Mouse (Mus musculus) embryonic fibroblast, embryonic 13.5 days (primary cell): ENCODE results near the gene Ebf4. TPM values are rescaled to one million over a fixed set of nuclear protein-coding genes. Genes with fewer than 3 reads are reported as not detected.

Source experiments
- H3K27ac ChIP-seq: 2 replicates; pipeline ENCODE4 v1.5.1; 2012; ENCODE audit warnings: low read length, control low read depth, inconsistent platforms; ENCODE audit not compliant: insufficient read depth
- H3K4me1 ChIP-seq: 2 replicates; pipeline ENCODE4 v1.6.1; 2011; ENCODE audit warnings: low read length; ENCODE audit not compliant: control insufficient read depth, insufficient read depth
- H3K4me3 ChIP-seq: 2 replicates; pipeline ENCODE4 v1.5.1; 2011; ENCODE audit warnings: mild to moderate bottlenecking, control low read depth, low read length; ENCODE audit not compliant: insufficient read depth
- CTCF ChIP-seq: IDR thresholded peaks from 2 replicates; pipeline ENCODE4 v1.5.1; 2011; ENCODE audit warnings: mild to moderate bottlenecking, control low read depth, low read length, moderate library complexity, borderline replicate concordance; ENCODE audit not compliant: insufficient read depth
- POLR2A ChIP-seq: IDR thresholded peaks from 2 replicates; pipeline ENCODE4 v1.6.1; 2011; ENCODE audit warnings: low read depth, mild to moderate bottlenecking, control low read depth, low read length, moderate library complexity
- polyA plus RNA-seq: library from polyadenylated mRNA; stranded (reverse); fragments of >200 nt; gene quantifications from 2 replicates; pipeline ENCODE4 v1.2.4, GENCODE M21; 2011; ENCODE audit warnings: low read depth; ENCODE audit not compliant: missing spikeins, insufficient read length

Ebf4 gene
- polyA plus RNA-seq, 1 experiment: 4.1 TPM

- H3K27ac ChIP-seq: no peak overlapping the region
- no peak overlapping the region for H3K4me3 ChIP-seq
- TF ChIP-seq POLR2A (no peak), CTCF (no peak)
- H3K4me1 ChIP-seq: peaks cover 2% of the 10 kb centered on the region; the same call in 1 of the 2 replicates
These were observed 106.9 kb downstream of the Ebf4 start for GRCm38 (mm10) chr2:130401891-130402290.

- Histone ChIP-seq H3K27ac (no peak within 1 kb of the TSS), H3K4me1 (no peaks in the 10 kb centered on the region), H3K4me3 (no peak within 1 kb of the TSS)
- TF ChIP-seq POLR2A (no peak), CTCF (no peak)
These were observed 110.0 kb downstream of the Ebf4 start, which contains the start of the genes Gm28372 and 1700020A23Rik for GRCm38 (mm10) chr2:130404939-130405338. Gene Gm28372, plus strand, starts transcription at chr2:130405239. Gene 1700020A23Rik, plus strand, starts transcription at chr2:130405259.

DNA sequence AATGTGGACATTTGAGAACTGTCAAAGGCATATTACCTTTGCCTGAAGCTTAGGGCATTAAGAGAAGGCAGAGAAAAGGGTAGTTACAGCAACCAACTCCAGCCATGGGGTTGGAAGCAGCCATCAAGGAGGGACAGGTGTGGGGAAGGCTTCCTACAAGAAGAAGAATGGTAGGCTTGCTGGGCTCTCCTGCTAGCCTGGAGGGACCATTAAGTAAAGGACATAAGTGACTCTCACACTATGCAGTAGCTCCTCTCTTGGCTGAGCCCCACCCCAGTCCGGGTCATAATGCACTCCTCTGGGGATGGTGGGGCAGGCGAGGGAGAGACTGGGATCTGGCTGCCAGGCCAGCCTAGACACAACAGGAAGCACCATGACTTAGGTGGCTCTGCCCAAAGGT lies 111.2 kb downstream of the Ebf4 start, which contains the start of gene Tmem239:
Tmem239 (plus strand) TSS at position 301 of the 400 bp plus-strand sequence.
- no peak within 1 kb of the TSS for H3K27ac ChIP-seq
- TF ChIP-seq POLR2A (no peak), CTCF (no peak)
- no peak within 1 kb of the TSS for H3K4me3 ChIP-seq
- peaks cover under 1% of the 10 kb centered on the region; the same call in 1 of the 2 replicates for H3K4me1 ChIP-seq

DNA sequence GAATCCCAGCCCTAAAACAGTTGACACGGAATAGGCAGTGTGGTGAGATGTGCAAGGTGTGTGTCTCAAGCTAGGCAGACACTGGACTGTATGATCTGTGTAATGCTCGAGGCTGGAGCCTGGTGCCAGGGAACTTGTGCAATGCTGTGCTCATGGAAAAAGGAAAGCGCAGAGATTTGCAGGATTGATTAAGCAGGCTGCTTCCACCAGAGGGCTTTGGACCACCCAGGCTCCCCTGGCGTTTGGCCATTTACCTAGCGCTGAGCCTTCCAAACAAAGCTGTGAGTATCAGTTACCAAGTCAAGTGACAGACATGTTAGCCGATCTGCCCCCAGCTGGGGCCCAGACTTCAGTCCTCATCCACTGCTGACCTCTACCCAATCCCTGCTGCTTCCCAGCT lies 113.2 kb downstream of the Ebf4 start:
- Histone ChIP-seq H3K4me1 (peaks cover 4% of the 10 kb centered on the region; the same call in 1 of the 2 replicates), H3K4me3 (no peak overlapping the region), H3K27ac (no peak overlapping the region)
- TF ChIP-seq CTCF (no peak), POLR2A (no peak)

DNA sequence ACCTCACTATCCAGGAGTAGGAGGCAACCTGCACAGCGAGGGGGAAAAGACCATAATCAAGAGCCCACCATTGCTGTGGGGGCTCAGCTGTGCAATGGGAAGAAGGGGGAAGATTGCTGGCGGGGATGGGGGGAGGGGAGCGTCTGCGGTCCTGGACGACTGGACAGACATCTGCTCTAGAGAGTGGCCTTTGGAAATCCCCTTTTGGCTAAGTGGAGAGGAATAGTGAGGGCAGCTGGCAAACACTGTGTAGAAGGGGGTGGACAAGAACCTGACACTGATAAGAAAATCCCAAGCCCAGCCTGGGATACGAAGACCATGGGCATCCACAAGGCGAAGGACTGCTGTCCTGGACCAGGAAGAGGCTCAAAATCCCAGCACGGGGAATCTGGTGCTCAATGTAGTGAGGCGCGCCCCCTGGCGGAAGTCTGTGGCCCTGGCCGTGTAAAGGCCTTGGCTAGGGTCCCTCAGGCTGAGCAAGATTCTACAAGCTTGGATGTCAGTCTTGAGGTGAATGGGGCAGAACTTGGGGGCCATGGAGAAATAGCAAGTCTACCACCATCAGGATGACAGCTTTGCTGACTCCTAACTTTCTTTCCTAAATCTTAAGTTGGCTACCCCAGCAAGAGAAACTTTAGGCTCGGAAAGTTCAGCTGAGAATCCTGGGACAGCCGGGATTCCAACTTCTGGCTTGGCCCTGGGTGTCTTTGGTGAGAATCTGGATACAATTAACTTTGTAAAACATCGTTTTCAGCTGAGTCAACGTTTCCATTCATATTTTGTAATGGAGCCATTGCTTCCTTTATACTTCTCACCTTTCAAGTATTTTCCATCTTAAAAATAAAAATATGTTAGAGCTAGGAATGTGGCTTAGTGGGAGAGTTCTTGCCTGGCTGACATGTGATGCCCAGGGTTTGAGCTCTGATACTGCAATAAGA lies 116.9 kb downstream of the Ebf4 start:
- Histone ChIP-seq H3K27ac (peak overlapping the region; percentile 96), H3K4me3 (no peak overlapping the region), H3K4me1 (peaks cover 4% of the 10 kb centered on the region; the same call in 1 of the 2 replicates)
- TF ChIP-seq CTCF (peak; percentile 66), POLR2A (no peak)

GRCm38 (mm10) chr2:130412775-130413174 lies 117.8 kb downstream of the Ebf4 start:
- TF ChIP-seq POLR2A (no peak), CTCF (no peak)
- H3K4me3 ChIP-seq: no peak overlapping the region
- peaks cover 4% of the 10 kb centered on the region; the same call in 1 of the 2 replicates for H3K4me1 ChIP-seq
- H3K27ac ChIP-seq: peak overlapping the region; percentile 78

GRCm38 (mm10) chr2:130414094-130414856 lies 119.3 kb downstream of the Ebf4 start:
- Histone ChIP-seq H3K4me3 (no peak overlapping the region), H3K4me1 (peaks cover 4% of the 10 kb centered on the region; the same call in 1 of the 2 replicates), H3K27ac (no peak overlapping the region)
- TF ChIP-seq CTCF (no peak), POLR2A (no peak)

Other genes with a start within 250 kb of the Ebf4 start
- not detected in 2 replicates for gene Tgm6, start 182.8 kb upstream of the Ebf4 start, polyA plus RNA-seq
- 115 and 128 TPM in 2 replicates for gene Snrpb, start 115.8 kb upstream of the Ebf4 start, polyA plus RNA-seq
- gene Tmc2, start 100.0 kb upstream of the Ebf4 start, polyA plus RNA-seq: not detected in 2 replicates
- 163 and 172 TPM in 2 replicates for gene Nop56, start 20.7 kb upstream of the Ebf4 start, polyA plus RNA-seq
- gene Idh3b, start 10.6 kb upstream of the Ebf4 start, polyA plus RNA-seq: 143 and 156 TPM in 2 replicates
- 38.9 and 54.4 TPM in 2 replicates for gene Cpxm1, start 102.4 kb downstream of the Ebf4 start, polyA plus RNA-seq
- not detected in 2 replicates for gene Gm28372, start 110.1 kb downstream of the Ebf4 start, polyA plus RNA-seq
- gene 1700020A23Rik, start 110.1 kb downstream of the Ebf4 start, polyA plus RNA-seq: not detected in 2 replicates
- gene Tmem239, start 111.3 kb downstream of the Ebf4 start, polyA plus RNA-seq: not detected in 2 replicates
- 84.9 and 90.1 TPM in 2 replicates for gene Vps16, start 129.2 kb downstream of the Ebf4 start, polyA plus RNA-seq
- gene Pced1a, start 129.5 kb downstream of the Ebf4 start, polyA plus RNA-seq: 15.8 and 18.7 TPM in 2 replicates
- gene Ptpra, start 155.1 kb downstream of the Ebf4 start, polyA plus RNA-seq: 116 and 121 TPM in 2 replicates